Mouse (Mus musculus): ENCODE results near the gene Gcgr.

GRCm38 (mm10) chr11:120501018-120501417 is 29.5 kb upstream of the Gcgr start:
- no peak for TF ChIP-seq CTCF (IDR thresholded peaks at IDR 0.05)
- TF ChIP-seq EP300 (IDR thresholded peaks at IDR 0.05): no peak

Measured in lung, postnatal 0 days (tissue).